Mouse (Mus musculus) kidney, adult 2 months (tissue): ENCODE measurements around the gene Urm1.

Experiments used
- CTCF ChIP-seq: fragments of 200-500 bp; conservative IDR thresholded peaks from 2 replicates; pipeline ENCODE4 v1.5.1; 2011; ENCODE audit warnings: low read depth, mild to moderate bottlenecking, control low read depth, low read length, moderate library complexity, mixed read lengths; ENCODE audit not compliant: insufficient read depth, insufficient read length
- POLR2A ChIP-seq: fragments of 200-500 bp; IDR thresholded peaks from one replicate; pipeline ENCODE4 v1.6.1; 2011; ENCODE audit warnings: low read depth, low read length, control low read depth

- TF ChIP-seq POLR2A (no peak), CTCF (no peak)
Observed at GRCm38 (mm10) chr2:29826318-29826925, 6.5 kb downstream of the Urm1 start.
